Mouse (Mus musculus): ENCODE measurements around the gene Itm2c. TPM values are rescaled to one million over a fixed set of nuclear protein-coding genes. Genes with fewer than 3 reads are reported as not detected.

The Itm2c gene
- polyA plus RNA-seq, 1 experiment, result 232 TPM

GRCm38 (mm10) chr1:85882003-85882402, 12.1 kb upstream of the Itm2c start:
- no peak overlapping the region for H3K4me3 ChIP-seq (ENCODE audit: control insufficient read depth, insufficient read depth, low read length)
- no peaks in the 10 kb centered on the region for H3K27me3 ChIP-seq (ENCODE audit: control insufficient read depth, insufficient read depth, low read length)
- no peak overlapping the region for H3K27ac ChIP-seq (ENCODE audit: control insufficient read depth, insufficient read depth, low read length)
- no peak for DNase-seq
- no peak for TF ChIP-seq POLR2A (IDR thresholded peaks at IDR 0.05; ENCODE audit: control insufficient read depth, extremely low read depth, insufficient read depth, low read length, poor library complexity)
- WGBS, result 94% methylated on average over 12 of the region's 12 CpGs
- no peaks in the 10 kb centered on the region for H3K4me1 ChIP-seq (replicated peaks; ENCODE audit: control insufficient read depth, insufficient read depth, low read length)
- H3K36me3 ChIP-seq (ENCODE audit: control insufficient read depth, insufficient read depth, low read length), result no peaks in the 10 kb centered on the region

DNA sequence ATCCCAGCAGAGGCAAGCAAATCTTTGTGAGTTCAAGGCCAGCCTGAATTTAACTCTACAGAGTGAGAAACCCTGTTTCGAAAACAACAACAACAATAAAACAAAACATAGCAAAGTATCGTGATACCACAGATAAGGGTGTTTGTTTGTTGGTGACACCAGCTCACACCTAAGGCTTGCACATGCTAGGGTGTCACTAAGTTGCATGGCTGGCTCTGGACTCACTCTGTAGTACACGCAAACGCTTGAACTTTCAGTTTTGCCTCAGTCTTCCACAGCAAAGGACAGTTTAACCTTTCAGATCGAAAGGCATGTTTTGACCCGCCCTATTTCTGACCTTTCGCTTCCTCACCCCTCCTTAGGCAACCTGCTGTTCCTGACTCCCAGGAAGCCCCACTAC, 6.9 kb upstream of the Itm2c start:
- TF ChIP-seq POLR2A (IDR thresholded peaks at IDR 0.05; ENCODE audit: control insufficient read depth, extremely low read depth, insufficient read depth, low read length, poor library complexity), result no peak
- no peak for TF ChIP-seq CTCF (IDR thresholded peaks at IDR 0.05; ENCODE audit: borderline replicate concordance, control insufficient read depth, extremely low read depth, insufficient read depth, low read length, poor library complexity)
- DNase-seq, result no peak
- Histone ChIP-seq H3K36me3 (ENCODE audit: control insufficient read depth, insufficient read depth, low read length) (no peaks in the 10 kb centered on the region), H3K4me3 (ENCODE audit: control insufficient read depth, insufficient read depth, low read length) (no peak overlapping the region), H3K27ac (ENCODE audit: control insufficient read depth, insufficient read depth, low read length) (no peak overlapping the region), H3K27me3 (ENCODE audit: control insufficient read depth, insufficient read depth, low read length) (no peaks in the 10 kb centered on the region), H3K4me1 (replicated peaks; ENCODE audit: control insufficient read depth, insufficient read depth, low read length) (no peaks in the 10 kb centered on the region)
- 88% methylated on average over 7 of the region's 7 CpGs for WGBS

GRCm38 (mm10) chr1:85894748-85895360, 773 bp downstream of the Itm2c start:
- H3K27ac ChIP-seq (ENCODE audit: control insufficient read depth, insufficient read depth, low read length), result peak overlapping the region; percentile 55; the same call in 1 of the 2 replicates
- H3K4me3 ChIP-seq (ENCODE audit: control insufficient read depth, insufficient read depth, low read length), result peak overlapping the region; percentile 88
- no peaks in the 10 kb centered on the region for H3K27me3 ChIP-seq (ENCODE audit: control insufficient read depth, insufficient read depth, low read length)
- no peak; the same call in 1 of the 2 replicates for TF ChIP-seq POLR2A (IDR thresholded peaks at IDR 0.05; ENCODE audit: control insufficient read depth, extremely low read depth, insufficient read depth, low read length, poor library complexity)
- TF ChIP-seq CTCF (IDR thresholded peaks at IDR 0.05; ENCODE audit: borderline replicate concordance, control insufficient read depth, extremely low read depth, insufficient read depth, low read length, poor library complexity), result no peak
- peak; percentile 60 for DNase-seq
- under 1% methylated on average over 30 of the region's 30 CpGs for WGBS
- H3K4me1 ChIP-seq (replicated peaks; ENCODE audit: control insufficient read depth, insufficient read depth, low read length), result peaks cover 22% of the 10 kb centered on the region
- H3K36me3 ChIP-seq (ENCODE audit: control insufficient read depth, insufficient read depth, low read length), result no peaks in the 10 kb centered on the region

DNA sequence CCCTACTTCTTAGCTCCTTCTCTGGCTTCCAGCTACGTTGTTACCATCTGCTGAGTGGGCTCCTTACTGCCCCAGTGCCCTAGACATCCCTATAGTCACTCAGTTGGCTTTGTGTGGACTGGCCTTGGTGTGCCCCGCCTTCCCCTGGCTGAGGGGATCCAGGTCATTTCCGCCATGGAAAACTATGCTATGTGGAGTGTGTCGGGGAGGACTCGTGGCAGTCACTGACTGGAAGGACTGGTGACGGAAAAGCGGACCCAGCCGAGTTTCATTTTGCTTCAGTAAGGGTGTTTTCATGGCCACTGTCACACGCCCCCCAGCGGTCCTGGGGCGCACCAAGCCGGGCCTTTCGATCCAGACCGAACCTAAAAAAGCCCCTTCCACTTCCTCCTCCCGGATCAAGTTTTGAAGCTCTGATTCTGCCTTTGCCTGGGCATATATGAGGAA, 1.3 kb downstream of the Itm2c start:
- WGBS, result 1% methylated on average over 15 of the region's 15 CpGs

DNA sequence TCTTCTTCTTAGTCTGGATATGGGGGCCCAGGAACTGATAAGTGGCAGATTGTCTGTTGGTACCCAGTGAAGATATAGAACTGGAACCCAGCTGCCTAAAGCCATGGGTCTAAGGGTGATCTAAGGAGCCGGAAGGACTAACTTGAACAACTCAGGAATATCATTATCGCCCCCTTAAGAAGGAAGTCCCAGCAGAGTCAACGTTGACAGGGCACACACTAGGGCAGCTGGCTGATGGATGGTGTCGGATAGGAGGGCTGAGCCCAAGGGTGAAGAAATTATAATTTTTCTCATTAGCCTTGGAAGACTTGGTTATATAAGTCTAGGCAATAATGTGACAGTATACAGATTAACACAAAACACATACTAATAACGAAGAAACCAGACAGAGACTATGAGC, 2.0 kb downstream of the Itm2c start:
- no peak overlapping the region for H3K27ac ChIP-seq (ENCODE audit: control insufficient read depth, insufficient read depth, low read length)
- no peak for TF ChIP-seq CTCF (IDR thresholded peaks at IDR 0.05; ENCODE audit: borderline replicate concordance, control insufficient read depth, extremely low read depth, insufficient read depth, low read length, poor library complexity)
- no peak for TF ChIP-seq POLR2A (IDR thresholded peaks at IDR 0.05; ENCODE audit: control insufficient read depth, extremely low read depth, insufficient read depth, low read length, poor library complexity)
- H3K4me3 ChIP-seq (ENCODE audit: control insufficient read depth, insufficient read depth, low read length), result no peak overlapping the region
- no peaks in the 10 kb centered on the region for H3K36me3 ChIP-seq (ENCODE audit: control insufficient read depth, insufficient read depth, low read length)
- WGBS, result 89% methylated on average over 5 of the region's 5 CpGs
- H3K4me1 ChIP-seq (replicated peaks; ENCODE audit: control insufficient read depth, insufficient read depth, low read length), result peaks cover 22% of the 10 kb centered on the region
- H3K27me3 ChIP-seq (ENCODE audit: control insufficient read depth, insufficient read depth, low read length), result no peaks in the 10 kb centered on the region
- no peak for DNase-seq

More for the DNA sequence above, 1.3 kb downstream of the Itm2c start:
- peak overlapping the region; percentile 55; the same call in 1 of the 2 replicates for H3K27ac ChIP-seq (ENCODE audit: control insufficient read depth, insufficient read depth, low read length)
- TF ChIP-seq POLR2A (IDR thresholded peaks at IDR 0.05; ENCODE audit: control insufficient read depth, extremely low read depth, insufficient read depth, low read length, poor library complexity), result no peak
- peak; percentile 37; the same call in 1 of the 2 replicates for TF ChIP-seq CTCF (IDR thresholded peaks at IDR 0.05; ENCODE audit: borderline replicate concordance, control insufficient read depth, extremely low read depth, insufficient read depth, low read length, poor library complexity)
- peak; percentile 67 for DNase-seq
- no peaks in the 10 kb centered on the region for H3K36me3 ChIP-seq (ENCODE audit: control insufficient read depth, insufficient read depth, low read length)
- no peaks in the 10 kb centered on the region for H3K27me3 ChIP-seq (ENCODE audit: control insufficient read depth, insufficient read depth, low read length)
- H3K4me1 ChIP-seq (replicated peaks; ENCODE audit: control insufficient read depth, insufficient read depth, low read length), result peaks cover 22% of the 10 kb centered on the region
- H3K4me3 ChIP-seq (ENCODE audit: control insufficient read depth, insufficient read depth, low read length), result peak overlapping the region; percentile 88

DNA sequence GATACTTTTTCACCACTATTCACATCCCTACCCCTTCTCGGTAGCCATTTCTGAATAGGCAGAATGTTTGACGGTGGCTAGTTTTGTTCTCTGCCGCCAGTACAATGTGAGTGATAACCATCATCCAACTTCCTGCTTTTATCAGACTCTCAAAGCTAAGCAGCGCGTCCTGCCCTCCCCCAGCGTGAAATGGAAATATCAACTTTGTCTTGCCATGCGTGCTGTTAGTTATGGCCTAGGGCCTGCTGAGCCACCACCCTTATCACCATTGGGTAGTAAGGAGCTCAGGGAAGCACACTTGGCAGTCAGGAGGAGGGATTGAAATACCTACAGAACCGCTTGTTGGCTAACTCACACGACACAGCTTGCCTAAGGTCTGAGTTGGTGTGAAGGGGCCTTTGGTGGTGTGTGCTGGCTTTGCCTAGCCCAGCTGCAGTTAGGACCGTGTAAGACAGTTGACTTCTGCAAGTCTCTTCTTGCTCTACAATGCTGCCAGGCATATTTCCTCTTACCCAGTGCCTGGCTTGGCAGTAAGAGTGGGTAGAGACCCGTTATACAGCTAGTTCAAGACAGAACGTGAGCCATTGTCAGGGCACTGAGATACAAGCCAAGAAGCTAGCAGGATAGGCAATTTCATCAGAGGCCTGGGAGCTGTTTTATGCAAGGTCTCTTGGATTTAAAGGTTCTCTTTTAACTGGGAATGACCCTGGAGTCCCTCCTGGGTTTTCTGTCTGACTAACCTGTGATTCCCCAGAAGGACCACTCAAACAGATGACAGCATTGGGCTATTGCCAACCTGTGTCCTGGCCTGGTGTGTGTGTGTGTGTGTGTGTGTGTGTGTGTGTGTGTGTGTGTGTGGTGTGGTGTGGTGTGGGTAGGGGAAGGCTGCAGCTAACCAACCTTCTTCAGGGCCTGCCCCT, 3.0 kb downstream of the Itm2c start:
- H3K36me3 ChIP-seq (ENCODE audit: control insufficient read depth, insufficient read depth, low read length), result no peaks in the 10 kb centered on the region
- peaks cover 22% of the 10 kb centered on the region for H3K4me1 ChIP-seq (replicated peaks; ENCODE audit: control insufficient read depth, insufficient read depth, low read length)
- 25% methylated on average over 12 of the region's 12 CpGs for WGBS
- H3K27ac ChIP-seq (ENCODE audit: control insufficient read depth, insufficient read depth, low read length), result peak overlapping the region; percentile 28; the same call in 1 of the 2 replicates
- DNase-seq, result no peak
- TF ChIP-seq POLR2A (IDR thresholded peaks at IDR 0.05; ENCODE audit: control insufficient read depth, extremely low read depth, insufficient read depth, low read length, poor library complexity), result no peak
- no peak for TF ChIP-seq CTCF (IDR thresholded peaks at IDR 0.05; ENCODE audit: borderline replicate concordance, control insufficient read depth, extremely low read depth, insufficient read depth, low read length, poor library complexity)
- no peak overlapping the region for H3K4me3 ChIP-seq (ENCODE audit: control insufficient read depth, insufficient read depth, low read length)
- H3K27me3 ChIP-seq (ENCODE audit: control insufficient read depth, insufficient read depth, low read length), result no peaks in the 10 kb centered on the region

Data from thymus, adult 2 months (tissue).